Mouse (Mus musculus) thymus, postnatal 14 days (tissue): Measurements from ENCODE around the gene Spon1.
A peak's percentile ranks its signal among the peaks of the same experiment; 100 is the strongest.

ENCODE experiments used
- DNase-seq: peaks from one replicate; pipeline ENCODE4 v3.0.0; 2021

Spon1 gene

GRCm38 (mm10) chr7:113909161-113909825 lies 143.5 kb downstream of the Spon1 start:
- DNase-seq = no peak

- no peak for DNase-seq
Observed at GRCm38 (mm10) chr7:113910856-113911255, 145.1 kb downstream of the Spon1 start.

GRCm38 (mm10) chr7:113915936-113916335 lies 150.1 kb downstream of the Spon1 start:
- DNase-seq = no peak

GRCm38 (mm10) chr7:113918916-113919315 lies 153.1 kb downstream of the Spon1 start:
- DNase-seq = no peak

GRCm38 (mm10) chr7:113919505-113919904 lies 153.7 kb downstream of the Spon1 start:
- DNase-seq = no peak

- no peak for DNase-seq
Observed at GRCm38 (mm10) chr7:113920056-113920455, 154.3 kb downstream of the Spon1 start.

- no peak for DNase-seq
Observed at GRCm38 (mm10) chr7:113924561-113924960, 158.8 kb downstream of the Spon1 start.

GRCm38 (mm10) chr7:113950888-113951287 lies 185.1 kb downstream of the Spon1 start:
- no peak for DNase-seq

- no peak for DNase-seq
Observed at GRCm38 (mm10) chr7:113955431-113955830, 189.6 kb downstream of the Spon1 start.

GRCm38 (mm10) chr7:113960841-113961499 lies 195.2 kb downstream of the Spon1 start:
- no peak for DNase-seq

- no peak for DNase-seq
Observed at GRCm38 (mm10) chr7:113961500-113961895, 195.7 kb downstream of the Spon1 start.

GRCm38 (mm10) chr7:113962078-113962477 lies 196.3 kb downstream of the Spon1 start:
- no peak for DNase-seq

- DNase-seq = no peak
Observed at GRCm38 (mm10) chr7:113963766-113964165, 198.0 kb downstream of the Spon1 start.

- DNase-seq = no peak
Observed at GRCm38 (mm10) chr7:113965625-113966024, 199.8 kb downstream of the Spon1 start.

- no peak for DNase-seq
Observed at GRCm38 (mm10) chr7:113969182-113969581, 203.4 kb downstream of the Spon1 start.

GRCm38 (mm10) chr7:113972536-113972935 lies 206.7 kb downstream of the Spon1 start:
- DNase-seq = no peak

- no peak for DNase-seq
Observed at GRCm38 (mm10) chr7:113986406-113987134, 220.8 kb downstream of the Spon1 start.

- no peak for DNase-seq
Observed at GRCm38 (mm10) chr7:113988156-113988555, 222.4 kb downstream of the Spon1 start.

GRCm38 (mm10) chr7:113997675-113998354 lies 232.0 kb downstream of the Spon1 start:
- DNase-seq = no peak

- no peak for DNase-seq
Observed at GRCm38 (mm10) chr7:114004171-114004570, 238.4 kb downstream of the Spon1 start.

GRCm38 (mm10) chr7:114005499-114005898 lies 239.7 kb downstream of the Spon1 start:
- no peak for DNase-seq

GRCm38 (mm10) chr7:114006456-114006855 lies 240.7 kb downstream of the Spon1 start:
- DNase-seq = no peak

GRCm38 (mm10) chr7:114007565-114007964 lies 241.8 kb downstream of the Spon1 start:
- peak; percentile 41 for DNase-seq
